In genomic region chr14:52014271-52014760, GRCm38 (mm10) we compare ENCODE assay signal across 8 mouse cellular contexts. TPM values are rescaled to one million over a fixed set of nuclear protein-coding genes. Genes with fewer than 3 reads are reported as not detected.
DNase-seq lines count a peak whose midpoint lies in the region; ATAC-seq and TF ChIP-seq lines count a peak whose summit lies in the region.

No protein-coding gene starts in this region.

- peak overlapping the region; percentile 61 for H3K4me2 ChIP-seq in limb, embryonic 15.5 days
- H3K4me2 ChIP-seq in stomach, embryonic 16.5 days (ENCODE audit: low read depth, low read length) = peak overlapping the region; percentile 82

- peak overlapping the region; percentile 69 for H3K9ac ChIP-seq in limb, embryonic 15.5 days
- peak overlapping the region; percentile 89 for H3K9ac ChIP-seq in stomach, embryonic 16.5 days (ENCODE audit: low read length)

- peak overlapping the region; percentile 80; the same call in 1 of the 2 replicates for H3K4me3 ChIP-seq in spleen, adult 2 months (ENCODE audit: extremely low read depth, insufficient read depth, insufficient read length)
- peak overlapping the region; percentile 66 for H3K4me3 ChIP-seq in limb, embryonic 15.5 days
- peak overlapping the region; percentile 72 for H3K4me3 ChIP-seq in stomach, embryonic 16.5 days (replicated peaks; ENCODE audit: low read length)

- no peaks in the 10 kb centered on the region for H3K9me3 ChIP-seq in limb, embryonic 15.5 days
- H3K9me3 ChIP-seq in stomach, embryonic 16.5 days (replicated peaks; ENCODE audit: control insufficient read depth, low read length) = no peaks in the 10 kb centered on the region

- no peak for TF ChIP-seq POLR2A in spleen, adult 2 months (IDR thresholded peaks at IDR 0.05; ENCODE audit: low read depth, low read length)

- H3K36me3 ChIP-seq in spleen, adult 2 months (ENCODE audit: control insufficient read depth, insufficient read depth, low read length) = no peaks in the 10 kb centered on the region
- peaks cover 1% of the 10 kb centered on the region; the same call in 1 of the 2 replicates for H3K36me3 ChIP-seq in limb, embryonic 15.5 days
- no peaks in the 10 kb centered on the region for H3K36me3 ChIP-seq in stomach, embryonic 16.5 days (ENCODE audit: control insufficient read depth, insufficient read depth, low read length)

- H3K4me1 ChIP-seq in spleen, adult 2 months (ENCODE audit: control insufficient read depth, insufficient read depth, insufficient read length) = peaks cover 11% of the 10 kb centered on the region; the same call in 1 of the 2 replicates
- peaks cover 48% of the 10 kb centered on the region for H3K4me1 ChIP-seq in limb, embryonic 15.5 days
- peaks cover 47% of the 10 kb centered on the region for H3K4me1 ChIP-seq in stomach, embryonic 16.5 days (ENCODE audit: control insufficient read depth, insufficient read depth, low read length)

- DNase-seq in cerebellum, adult 8-10 months = peak; percentile 38
- no peak for DNase-seq in cerebellum, postnatal 36 days
- no peak for DNase-seq in spleen, adult 2 months (ENCODE audit: low read depth in 1 of 2, low spot score in 2 of 2)
- no peak for DNase-seq in spleen, postnatal 14 days (ENCODE audit: low spot score in 2 of 2)
- DNase-seq in left cerebral cortex, postnatal 36 days (ENCODE audit: low spot score in 2 of 2) = no peak
- DNase-seq in gastrocnemius, postnatal 25 days = no peak

- intact Hi-C loops in left cerebral cortex, postnatal 36 days (cut with DNase I) = loop anchor here (5.0 kb wide), 2 partner anchors 102 to 132 kb away; partner anchors contain the start of genes Mettl17 and Ndrg2

- ATAC-seq in limb, embryonic 15.5 days (ENCODE audit: insufficient number of reproducible peaks, low FRiP score, low TSS enrichment, low read depth) = 0 out of 2 replicates have a peak, but pooled peaks have one; percentile 43
- peak; percentile 27; the same call in 1 of the 2 replicates for ATAC-seq in stomach, embryonic 16.5 days (ENCODE audit: insufficient read depth, low FRiP score)

- no peaks in the 10 kb centered on the region for H3K27me3 ChIP-seq in spleen, adult 2 months (ENCODE audit: control insufficient read depth, insufficient read depth, low read length)
- H3K27me3 ChIP-seq in limb, embryonic 15.5 days = no peaks in the 10 kb centered on the region
- no peaks in the 10 kb centered on the region for H3K27me3 ChIP-seq in stomach, embryonic 16.5 days (ENCODE audit: control insufficient read depth, insufficient read depth, low read length)

- H3K27ac ChIP-seq in spleen, adult 2 months (ENCODE audit: insufficient read depth, low read length) = no peak overlapping the region
- H3K27ac ChIP-seq in limb, embryonic 15.5 days = peak overlapping the region; percentile 91
- peak overlapping the region; percentile 96 for H3K27ac ChIP-seq in stomach, embryonic 16.5 days (ENCODE audit: low read length)

- no peak for TF ChIP-seq CTCF in spleen, adult 2 months (IDR thresholded peaks at IDR 0.05; ENCODE audit: extremely low read depth, insufficient read depth, insufficient read length, insufficient replicate concordance)

- WGBS in spleen, adult 2 months = 4% methylated on average over 20 of the region's 80 CpGs
- 0% methylated on average over 4 of the region's 80 CpGs for WGBS in limb, embryonic 15.5 days
- WGBS in stomach, embryonic 16.5 days = 4% methylated on average over 14 of the region's 80 CpGs

RNA-seq across cellular contexts. Expression of gene Tmem253, which starts 1.1 kb away (rescaled TPM):
- polyA plus RNA-seq in spleen, adult 2 months (2012; rRNA removed) = 0.27 and 0.36 TPM in 2 replicates
- 0.29 and 0.37 TPM in 2 replicates for polyA plus RNA-seq in limb, embryonic 15.5 days (2015; fragmentation: Nextera tagmentation; extraction: Ambion mirVana)
- polyA plus RNA-seq in stomach, embryonic 16.5 days (2015; fragmentation: Nextera tagmentation; extraction: Ambion mirVana) = 8.0 and 12.8 TPM in 2 replicates
- total RNA-seq in left cerebral cortex, postnatal 36 days (2021) = under 1 TPM in 1 of 2 experiments, not detected in 1; 0.72 TPM
- 1 to 10 TPM; 1.5 to 2.1 TPM for total RNA-seq in gastrocnemius, postnatal 25 days (2021)

RNA-seq across cellular contexts. Expression of gene Zfp219, which starts 6.2 kb away (rescaled TPM):
- 31.0 and 46.5 TPM in 2 replicates for polyA plus RNA-seq in spleen, adult 2 months (2012; rRNA removed)
- 26.7 and 27.5 TPM in 2 replicates for polyA plus RNA-seq in limb, embryonic 15.5 days (2015; fragmentation: Nextera tagmentation; extraction: Ambion mirVana)
- 23.1 and 24.4 TPM in 2 replicates for polyA plus RNA-seq in stomach, embryonic 16.5 days (2015; fragmentation: Nextera tagmentation; extraction: Ambion mirVana)
- 10 to 100 TPM; 30.1 to 39.7 TPM for total RNA-seq in left cerebral cortex, postnatal 36 days (2021)
- 10 to 100 TPM; 10.8 to 11.7 TPM for total RNA-seq in gastrocnemius, postnatal 25 days (2021)

RNA-seq across cellular contexts. Expression of gene Olfr221, which starts 27.9 kb away (rescaled TPM):
- polyA plus RNA-seq in spleen, adult 2 months (2012; rRNA removed) = not detected in 2 replicates
- not detected in 2 replicates for polyA plus RNA-seq in limb, embryonic 15.5 days (2015; fragmentation: Nextera tagmentation; extraction: Ambion mirVana)
- not detected in 2 replicates for polyA plus RNA-seq in stomach, embryonic 16.5 days (2015; fragmentation: Nextera tagmentation; extraction: Ambion mirVana)
- total RNA-seq in left cerebral cortex, postnatal 36 days (2021) = not detected
- total RNA-seq in gastrocnemius, postnatal 25 days (2021) = not detected

RNA-seq across cellular contexts. Expression of gene Arhgef40, which starts 29.8 kb away (rescaled TPM):
- 18.4 and 19.3 TPM in 2 replicates for polyA plus RNA-seq in spleen, adult 2 months (2012; rRNA removed)
- 126 and 149 TPM in 2 replicates for polyA plus RNA-seq in limb, embryonic 15.5 days (2015; fragmentation: Nextera tagmentation; extraction: Ambion mirVana)
- 81.9 and 92.6 TPM in 2 replicates for polyA plus RNA-seq in stomach, embryonic 16.5 days (2015; fragmentation: Nextera tagmentation; extraction: Ambion mirVana)
- 10 to 100 TPM; 24.9 to 31.6 TPM for total RNA-seq in left cerebral cortex, postnatal 36 days (2021)
- 10 to 100 TPM; 17.2 to 17.6 TPM for total RNA-seq in gastrocnemius, postnatal 25 days (2021)
